Mouse (Mus musculus) liver, embryonic 11.5 days (tissue): Measurements from ENCODE around the gene Tmsb15l. TPM values are rescaled to one million over a fixed set of nuclear protein-coding genes. Genes with fewer than 3 reads are reported as not detected.

ENCODE experiments used
- ATAC-seq: fragments of 200-750 bp; cut with Nextera tagmentation; replicated peaks from 2 replicates; pipeline ENCODE4 v1.8.0; 2017; ENCODE audit warnings: moderate number of reproducible peaks, mild to moderate bottlenecking, moderate TSS enrichment, moderate library complexity; ENCODE audit not compliant: low FRiP score
- DNase-seq: peaks from one replicate; pipeline ENCODE4 v3.0.0-alpha.2; 2017; ENCODE audit warnings: low spot score
- H3K27ac ChIP-seq: fragments of 300-500 bp; sonication (generic); 2 replicates; pipeline ENCODE4 v1.5.1; 2014; ENCODE audit warnings: mild to moderate bottlenecking, low read depth, low read length, control low read depth
- H3K27me3 ChIP-seq: fragments of 300-500 bp; sonication (generic); replicated peaks from 2 replicates; pipeline ENCODE4 v1.6.1; 2014; ENCODE audit warnings: low read length, mixed read lengths; ENCODE audit not compliant: control insufficient read depth, insufficient read depth
- H3K36me3 ChIP-seq: fragments of 300-500 bp; sonication (generic); 2 replicates; pipeline ENCODE4 v1.6.1; 2014; ENCODE audit warnings: mild to moderate bottlenecking, low read length, moderate library complexity, mixed read lengths; ENCODE audit not compliant: control insufficient read depth, insufficient read depth
- H3K4me1 ChIP-seq: fragments of 300-500 bp; sonication (generic); replicated peaks from 2 replicates; pipeline ENCODE4 v1.6.1; 2014; ENCODE audit warnings: low read length, mixed read lengths; ENCODE audit not compliant: control insufficient read depth, insufficient read depth
- H3K4me2 ChIP-seq: fragments of 300-500 bp; sonication (generic); 2 replicates; pipeline ENCODE4 v1.6.1; 2014; ENCODE audit warnings: mild to moderate bottlenecking, control low read depth, moderate library complexity
- H3K4me3 ChIP-seq: fragments of 300-500 bp; sonication (generic); 2 replicates; pipeline ENCODE4 v1.5.1; 2014; ENCODE audit warnings: low read depth, low read length, control low read depth
- H3K9ac ChIP-seq: fragments of 300-500 bp; sonication (generic); 2 replicates; pipeline ENCODE4 v1.6.1; 2014; ENCODE audit warnings: low read depth, low read length, control low read depth
- H3K9me3 ChIP-seq: fragments of 300-500 bp; sonication (generic); 2 replicates; pipeline ENCODE4 v1.6.1; 2016; ENCODE audit warnings: low read length, inconsistent platforms, mixed read lengths; ENCODE audit not compliant: control insufficient read depth
- polyA plus RNA-seq: library from polyadenylated mRNA; unstranded; fragments of >200 nt; fragmentation: Nextera tagmentation; extraction: Ambion mirVana; gene quantifications from 2 replicates; pipeline ENCODE4 v1.2.1, GENCODE M21; 2014

Tmsb15l gene
- polyA plus RNA-seq, 1 experiment from 2014 or later: 2.8 TPM

- H3K4me3 ChIP-seq: no peak overlapping the region
Observed at GRCm38 (mm10) chrX:136925863-136926262, 50.8 kb downstream of the Tmsb15l start.

More at GRCm38 (mm10) chrX:136925863-136926262, 50.8 kb downstream of the Tmsb15l start:
- no peak overlapping the region for H3K27ac ChIP-seq
- H3K4me2 ChIP-seq: no peak overlapping the region
- DNase-seq (no peak), ATAC-seq (no peak)
- H3K27me3 ChIP-seq: no peaks in the 10 kb centered on the region
- no peak overlapping the region for H3K9ac ChIP-seq
- no peaks in the 10 kb centered on the region for H3K4me1 ChIP-seq
- no peaks in the 10 kb centered on the region for H3K36me3 ChIP-seq
- no peaks in the 10 kb centered on the region for H3K9me3 ChIP-seq

Other genes with a start within 250 kb of the Tmsb15l start
- gene Morf4l2, start 233.2 kb downstream of the Tmsb15l start, polyA plus RNA-seq: 419 and 436 TPM in 2 replicates
- 0.15 TPM in 1 of 2 replicates, not detected in the other for gene Glra4, start 196.7 kb downstream of the Tmsb15l start, polyA plus RNA-seq
- 7.2 and 7.7 TPM in 2 replicates for gene Plp1, start 154.2 kb downstream of the Tmsb15l start, polyA plus RNA-seq
- not detected in 2 replicates for gene Rab9b, start 108.1 kb downstream of the Tmsb15l start, polyA plus RNA-seq
- gene H2bfm, start 49.5 kb downstream of the Tmsb15l start, polyA plus RNA-seq: not detected in 2 replicates
- 14.5 and 21.1 TPM in 2 replicates for gene Tmsb15b2, start 1.4 kb downstream of the Tmsb15l start, polyA plus RNA-seq
- gene Tmsb15b1, start within 50 bp of the Tmsb15l start, polyA plus RNA-seq: 6.2 and 8.4 TPM in 2 replicates
- gene Zcchc18, start 16.3 kb upstream of the Tmsb15l start, polyA plus RNA-seq: 2.6 and 3.0 TPM in 2 replicates
- gene Slc25a53, start 61.4 kb upstream of the Tmsb15l start, polyA plus RNA-seq: 3.7 and 5.0 TPM in 2 replicates
- 4.2 and 4.9 TPM in 2 replicates for gene Fam199x, start 72.7 kb upstream of the Tmsb15l start, polyA plus RNA-seq
- not detected in 2 replicates for gene Esx1, start 145.2 kb upstream of the Tmsb15l start, polyA plus RNA-seq